Mouse (Mus musculus) liver, embryonic 11.5 days (tissue): ENCODE data around the gene Zfp131. TPM values are rescaled to one million over a fixed set of nuclear protein-coding genes. Genes with fewer than 3 reads are reported as not detected.
"Not testable (repeated sequence)": the region's sequence is repeated elsewhere in the genome, so short reads cannot be mapped to it uniquely, and the experiment has no call there.

Experiments used
- ATAC-seq: fragments of 200-750 bp; cut with Nextera tagmentation; replicated peaks from 2 replicates; pipeline ENCODE4 v1.8.0; 2017; ENCODE audit warnings: moderate number of reproducible peaks, mild to moderate bottlenecking, moderate TSS enrichment, moderate library complexity; ENCODE audit not compliant: low FRiP score
- DNase-seq: peaks from one replicate; pipeline ENCODE4 v3.0.0-alpha.2; 2017; ENCODE audit warnings: low spot score
- H3K27ac ChIP-seq: fragments of 300-500 bp; sonication (generic); 2 replicates; pipeline ENCODE4 v1.5.1; 2014; ENCODE audit warnings: mild to moderate bottlenecking, low read depth, low read length, control low read depth
- H3K27me3 ChIP-seq: fragments of 300-500 bp; sonication (generic); replicated peaks from 2 replicates; pipeline ENCODE4 v1.6.1; 2014; ENCODE audit warnings: low read length, mixed read lengths; ENCODE audit not compliant: control insufficient read depth, insufficient read depth
- H3K36me3 ChIP-seq: fragments of 300-500 bp; sonication (generic); 2 replicates; pipeline ENCODE4 v1.6.1; 2014; ENCODE audit warnings: mild to moderate bottlenecking, low read length, moderate library complexity, mixed read lengths; ENCODE audit not compliant: control insufficient read depth, insufficient read depth
- H3K4me1 ChIP-seq: fragments of 300-500 bp; sonication (generic); replicated peaks from 2 replicates; pipeline ENCODE4 v1.6.1; 2014; ENCODE audit warnings: low read length, mixed read lengths; ENCODE audit not compliant: control insufficient read depth, insufficient read depth
- H3K4me2 ChIP-seq: fragments of 300-500 bp; sonication (generic); 2 replicates; pipeline ENCODE4 v1.6.1; 2014; ENCODE audit warnings: mild to moderate bottlenecking, control low read depth, moderate library complexity
- H3K4me3 ChIP-seq: fragments of 300-500 bp; sonication (generic); 2 replicates; pipeline ENCODE4 v1.5.1; 2014; ENCODE audit warnings: low read depth, low read length, control low read depth
- H3K9ac ChIP-seq: fragments of 300-500 bp; sonication (generic); 2 replicates; pipeline ENCODE4 v1.6.1; 2014; ENCODE audit warnings: low read depth, low read length, control low read depth
- H3K9me3 ChIP-seq: fragments of 300-500 bp; sonication (generic); 2 replicates; pipeline ENCODE4 v1.6.1; 2016; ENCODE audit warnings: low read length, inconsistent platforms, mixed read lengths; ENCODE audit not compliant: control insufficient read depth
- WGBS: fragments of 180-500 bp; shearing (Covaris S2); extraction: QIAGEN DNeasy Blood & Tissue Kit; methylation state at CpG from one replicate; pipeline ENCODE4 v1.1.7; 2014; 5-methylcytosine and 5-hydroxymethylcytosine counted together
- polyA plus RNA-seq: library from polyadenylated mRNA; unstranded; fragments of >200 nt; fragmentation: Nextera tagmentation; extraction: Ambion mirVana; gene quantifications from 2 replicates; pipeline ENCODE4 v1.2.1, GENCODE M21; 2014

The Zfp131 gene
- 40.0 and 45.1 TPM in 2 replicates for polyA plus RNA-seq

- Histone ChIP-seq H3K27me3 (no peaks in the 10 kb centered on the region), H3K4me1 (peaks cover 12% of the 10 kb centered on the region), H3K36me3 (peaks cover 14% of the 10 kb centered on the region), H3K4me2 (peak within 1 kb of the TSS; percentile 94), H3K9me3 (no peaks in the 10 kb centered on the region), H3K27ac (peak within 1 kb of the TSS; percentile 90), H3K4me3 (peak within 1 kb of the TSS; percentile 92), H3K9ac (peak within 1 kb of the TSS; percentile 94)
- peak; percentile 92 for DNase-seq
- peak; percentile 95 for ATAC-seq
- under 1% methylated on average over 67 of the region's 86 CpGs for WGBS
These were observed at the start of gene Zfp131 for GRCm38 (mm10) chr13:119790761-119791579. TSS of gene Zfp131 (minus strand) at chr13:119790889.

GRCm38 (mm10) chr13:119839982-119840381 is 49.3 kb upstream of the Zfp131 start:
- WGBS: 21% methylated on average over 6 of the region's 6 CpGs
- not testable (repeated sequence) for DNase-seq, H3K9ac ChIP-seq

GRCm38 (mm10) chr13:119837719-119838337 is 47.1 kb upstream of the Zfp131 start:
- WGBS: 5% methylated on average over 14 of the region's 23 CpGs
- peak; percentile 36 for DNase-seq
- H3K4me2 ChIP-seq, H3K4me1 ChIP-seq, H3K4me3 ChIP-seq, H3K27ac ChIP-seq, H3K9me3 ChIP-seq, ATAC-seq, H3K9ac ChIP-seq, H3K27me3 ChIP-seq, H3K36me3 ChIP-seq: not testable (repeated sequence)

More at GRCm38 (mm10) chr13:119839982-119840381, 49.3 kb upstream of the Zfp131 start:
- H3K9me3 ChIP-seq, ATAC-seq, H3K4me2 ChIP-seq, H3K4me1 ChIP-seq, H3K27ac ChIP-seq, H3K4me3 ChIP-seq, H3K36me3 ChIP-seq, H3K27me3 ChIP-seq: not testable (repeated sequence)

- H3K9me3 ChIP-seq, H3K36me3 ChIP-seq, H3K4me1 ChIP-seq, H3K9ac ChIP-seq, H3K27me3 ChIP-seq, H3K27ac ChIP-seq: not testable (repeated sequence)
- DNase-seq (peak; percentile 38), ATAC-seq (peak; percentile 52)
- H3K4me3 ChIP-seq: peak overlapping the region; percentile 15; the same call in 1 of the 2 replicates
- 11% methylated on average over 21 of the region's 23 CpGs for WGBS
- peak overlapping the region; percentile 39 for H3K4me2 ChIP-seq
These were observed 45.7 kb upstream of the Zfp131 start for GRCm38 (mm10) chr13:119836324-119836811.

GRCm38 (mm10) chr13:119835320-119836056 is 44.8 kb upstream of the Zfp131 start, which contains the start of gene D13Ertd608e:
TSS of gene D13Ertd608e (plus strand) at chr13:119836006.
- H3K27me3 ChIP-seq, H3K36me3 ChIP-seq, H3K27ac ChIP-seq, H3K9me3 ChIP-seq, H3K4me1 ChIP-seq, H3K9ac ChIP-seq: not testable (repeated sequence)
- Histone ChIP-seq H3K4me3 (peak within 1 kb of the TSS; percentile 15; the same call in 1 of the 2 replicates), H3K4me2 (peak within 1 kb of the TSS; percentile 39)
- DNase-seq: peak; percentile 35
- 15% methylated on average over 17 of the region's 25 CpGs for WGBS
- peak; percentile 44 for ATAC-seq

- not testable (repeated sequence) for ATAC-seq, H3K9me3 ChIP-seq, DNase-seq, H3K4me3 ChIP-seq, H3K4me2 ChIP-seq, H3K36me3 ChIP-seq, H3K27ac ChIP-seq, H3K27me3 ChIP-seq, H3K4me1 ChIP-seq, H3K9ac ChIP-seq
These were observed 39.4 kb upstream of the Zfp131 start, which contains the start of gene AF067063 for GRCm38 (mm10) chr13:119830116-119830515. TSS of gene AF067063 (minus strand) at chr13:119830216.

GRCm38 (mm10) chr13:119817579-119818206 is 27.0 kb upstream of the Zfp131 start:
- 20% methylated on average over 2 of the region's 2 CpGs for WGBS

GRCm38 (mm10) chr13:119816798-119817197 is 26.1 kb upstream of the Zfp131 start:
- WGBS: 52% methylated on average over 8 of the region's 8 CpGs
- Histone ChIP-seq H3K27ac (no peak overlapping the region), H3K9ac (no peak overlapping the region), H3K27me3 (no peaks in the 10 kb centered on the region), H3K4me1 (no peaks in the 10 kb centered on the region), H3K4me2 (no peak overlapping the region), H3K9me3 (no peaks in the 10 kb centered on the region), H3K4me3 (no peak overlapping the region), H3K36me3 (no peaks in the 10 kb centered on the region)
- no peak for DNase-seq
- ATAC-seq: no peak

More at GRCm38 (mm10) chr13:119817579-119818206, 27.0 kb upstream of the Zfp131 start:
- Histone ChIP-seq H3K27ac (no peak overlapping the region), H3K36me3 (no peaks in the 10 kb centered on the region), H3K9ac (no peak overlapping the region), H3K27me3 (no peaks in the 10 kb centered on the region), H3K9me3 (no peaks in the 10 kb centered on the region), H3K4me1 (no peaks in the 10 kb centered on the region), H3K4me3 (no peak overlapping the region), H3K4me2 (no peak overlapping the region)
- no peak for ATAC-seq
- DNase-seq: no peak
